Mouse (Mus musculus) ES-E14 (cell line): ENCODE results near the gene Gpr183. TPM values are rescaled to one million over a fixed set of nuclear protein-coding genes. Genes with fewer than 3 reads are reported as not detected.

Experiments
- DNase-seq: peaks from one replicate; pipeline ENCODE4 v3.0.0-alpha.2; 2013; ENCODE audit warnings: low read depth, low spot score
- H3K27ac ChIP-seq: 2 replicates; pipeline ENCODE4 v1.5.1; 2012; ENCODE audit warnings: low read depth, mild to moderate bottlenecking, low read length, moderate library complexity, mixed read lengths; ENCODE audit not compliant: poor library complexity, insufficient read depth, severe bottlenecking
- H3K36me3 ChIP-seq: 2 replicates; pipeline ENCODE4 v1.6.1; 2012; ENCODE audit warnings: mild to moderate bottlenecking, low read length, moderate library complexity, mixed read lengths; ENCODE audit not compliant: control insufficient read depth, poor library complexity, insufficient read depth, severe bottlenecking
- H3K4me1 ChIP-seq, 2 experiments: fragments of 150-350 bp in 1 of 2; sonication (generic) in 1 of 2; 2 replicates each; pipeline ENCODE4 v1.6.1; 2012; ENCODE audit warnings: low read length in 2 of 2, mild to moderate bottlenecking in 1 of 2, mixed read lengths in 1 of 2; ENCODE audit not compliant: control insufficient read depth in 2 of 2, insufficient read depth in 2 of 2, poor library complexity in 1 of 2
- H3K4me3 ChIP-seq, 2 experiments: fragments of 150-350 bp in 1 of 2; sonication (generic) in 1 of 2; 2 replicates each; pipeline ENCODE4 v1.5.1; 2012; ENCODE audit warnings: low read length in 2 of 2, low read depth in 1 of 2, mild to moderate bottlenecking in 1 of 2, mixed read lengths in 1 of 2; ENCODE audit not compliant: insufficient read depth in 1 of 2, poor library complexity in 1 of 2, severe bottlenecking in 1 of 2
- H3K9ac ChIP-seq: 2 replicates; pipeline ENCODE4 v1.6.1; 2012; ENCODE audit warnings: low read depth, mild to moderate bottlenecking, low read length, mixed read lengths; ENCODE audit not compliant: poor library complexity, insufficient read depth, severe bottlenecking
- H3K9me3 ChIP-seq: fragments of 150-350 bp; sonication (generic); 2 replicates; pipeline ENCODE4 v1.6.1; 2012; ENCODE audit warnings: low read depth, mild to moderate bottlenecking, low read length; ENCODE audit not compliant: control insufficient read depth, insufficient read depth
- CHD2 ChIP-seq: IDR thresholded peaks from 2 replicates; pipeline ENCODE4 v1.6.1; 2014; ENCODE audit warnings: mild to moderate bottlenecking, low read depth, low read length, inconsistent platforms
- HCFC1 ChIP-seq: IDR thresholded peaks from 2 replicates; pipeline ENCODE4 v1.6.1; 2012; ENCODE audit warnings: low read length, inconsistent platforms, borderline replicate concordance; ENCODE audit not compliant: insufficient read depth
- MAFK ChIP-seq: IDR thresholded peaks from 2 replicates; pipeline ENCODE4 v1.6.1; 2014; ENCODE audit warnings: mild to moderate bottlenecking, low read depth, low read length, inconsistent platforms; ENCODE audit not compliant: insufficient read depth
- ZC3H11A ChIP-seq: IDR thresholded peaks from 2 replicates; pipeline ENCODE4 v1.6.1; 2012; ENCODE audit warnings: low read depth, mild to moderate bottlenecking, inconsistent platforms, low read length, borderline replicate concordance
- ZNF384 ChIP-seq: IDR thresholded peaks from 2 replicates; pipeline ENCODE4 v1.6.1; 2012; ENCODE audit warnings: low read depth, low read length, inconsistent platforms
- in situ Hi-C, 2 experiments: fragments of 600-800 bp; cut with MboI; formaldehyde crosslinking; loops; one replicate each; pipeline ENCODE4 v1.15.1; 2025; ENCODE audit warnings: low sequenced_read_pairs in 2 of 2, inconsistent platforms in 1 of 2; ENCODE audit not compliant: unreplicated experiment in 2 of 2
- total RNA-seq: library from RNA; depleted of rRNA; stranded (reverse); fragments of 300-350 nt; gene quantifications from 2 replicates; pipeline ENCODE4 v1.2.3, GENCODE M21; 2012

Gpr183 gene
- total RNA-seq, 1 experiment: 0.45 TPM

GRCm38 (mm10) chr14:121958751-121959537, 6.1 kb downstream of the Gpr183 start:
- in situ Hi-C loops: no loop called here
- Histone ChIP-seq H3K36me3 (peaks cover 5% of the 10 kb centered on the region; the same call in 1 of the 2 replicates), H3K27ac (no peak overlapping the region), H3K4me1 (0 out of 4 replicates have a peak, but pooled peaks cover 0 to 2% of the 10 kb centered on the region in 2 experiments), H3K9me3 (no peaks in the 10 kb centered on the region), H3K4me3 (no peak overlapping the region), H3K9ac (no peak overlapping the region)
- TF ChIP-seq MAFK: no peak
- TF ChIP-seq HCFC1: no peak
- no peak for DNase-seq

GRCm38 (mm10) chr14:121958041-121958750, 6.8 kb downstream of the Gpr183 start:
- H3K4me3 ChIP-seq: no peak overlapping the region
- H3K4me1 ChIP-seq: peaks cover 0 to 2% of the 10 kb centered on the region in 2 experiments; a peak in 1 of 4 replicates
- peaks cover 6% of the 10 kb centered on the region; the same call in 1 of the 2 replicates for H3K36me3 ChIP-seq
- in situ Hi-C loops: no loop called here
- no peak overlapping the region for H3K9ac ChIP-seq
- TF ChIP-seq CHD2 (no peak), HCFC1 (no peak), MAFK (no peak), ZC3H11A (no peak), ZNF384 (no peak)
- H3K9me3 ChIP-seq: no peaks in the 10 kb centered on the region
- H3K27ac ChIP-seq: no peak overlapping the region
- no peak for DNase-seq

GRCm38 (mm10) chr14:121957176-121957871, 7.7 kb downstream of the Gpr183 start:
- H3K36me3 ChIP-seq: peaks cover 6% of the 10 kb centered on the region; the same call in 1 of the 2 replicates
- no peak overlapping the region for H3K9ac ChIP-seq
- in situ Hi-C loops: no loop called here

GRCm38 (mm10) chr14:121956291-121956690, 8.7 kb downstream of the Gpr183 start:
- in situ Hi-C loops: no loop called here
- DNase-seq: no peak
- H3K4me1 ChIP-seq: peaks cover 0 to 4% of the 10 kb centered on the region in 2 experiments; a peak in 2 of 4 replicates
- H3K27ac ChIP-seq: no peak overlapping the region
- H3K4me3 ChIP-seq: no peak overlapping the region
- no peak overlapping the region for H3K9ac ChIP-seq
- TF ChIP-seq HCFC1: no peak
- TF ChIP-seq ZC3H11A: no peak
- no peak for TF ChIP-seq ZNF384
- TF ChIP-seq MAFK: no peak
- TF ChIP-seq CHD2: no peak
- H3K36me3 ChIP-seq: peaks cover 6% of the 10 kb centered on the region; the same call in 1 of the 2 replicates
- no peaks in the 10 kb centered on the region for H3K9me3 ChIP-seq

More at GRCm38 (mm10) chr14:121957176-121957871, 7.7 kb downstream of the Gpr183 start:
- no peak for DNase-seq
- peaks cover 0 to 2% of the 10 kb centered on the region in 2 experiments; a peak in 1 of 4 replicates for H3K4me1 ChIP-seq
- no peaks in the 10 kb centered on the region for H3K9me3 ChIP-seq
- TF ChIP-seq CHD2 (no peak), HCFC1 (no peak), MAFK (no peak), ZC3H11A (no peak)
- H3K4me3 ChIP-seq: no peak overlapping the region
- no peak overlapping the region for H3K27ac ChIP-seq
